Mouse (Mus musculus) neural tube, embryonic 15.5 days (tissue): ENCODE measurements around the gene Ltbr. TPM values are rescaled to one million over a fixed set of nuclear protein-coding genes. Genes with fewer than 3 reads are reported as not detected.
"Not testable (repeated sequence)": the region's sequence is repeated elsewhere in the genome, so short reads cannot be mapped to it uniquely, and the experiment has no call there.

Experiments used
- ATAC-seq: fragments of 200-750 bp; cut with Nextera tagmentation; 2 replicates; pipeline ENCODE4 v1.8.0; 2017; ENCODE audit warnings: mild to moderate bottlenecking, moderate TSS enrichment, moderate library complexity; ENCODE audit not compliant: low FRiP score
- H3K27ac ChIP-seq: fragments of 300-500 bp; sonication (generic); replicated peaks from 2 replicates; pipeline ENCODE4 v1.5.1; 2015; ENCODE audit warnings: mild to moderate bottlenecking, inconsistent platforms
- H3K27me3 ChIP-seq: fragments of 300-500 bp; sonication (generic); replicated peaks from 2 replicates; pipeline ENCODE4 v1.6.1; 2015; ENCODE audit warnings: inconsistent platforms
- H3K36me3 ChIP-seq: fragments of 300-500 bp; sonication (generic); 2 replicates; pipeline ENCODE4 v1.6.1; 2015; ENCODE audit warnings: inconsistent platforms
- H3K4me1 ChIP-seq: fragments of 300-500 bp; sonication (generic); 2 replicates; pipeline ENCODE4 v1.6.1; 2015; ENCODE audit warnings: inconsistent platforms
- H3K4me2 ChIP-seq: fragments of 300-500 bp; sonication (generic); 2 replicates; pipeline ENCODE4 v1.6.1; 2015; ENCODE audit warnings: inconsistent platforms, mild to moderate bottlenecking, moderate library complexity
- H3K4me3 ChIP-seq: fragments of 300-500 bp; sonication (generic); replicated peaks from 2 replicates; pipeline ENCODE4 v1.5.1; 2015; ENCODE audit warnings: mild to moderate bottlenecking, inconsistent platforms
- H3K9ac ChIP-seq: fragments of 300-500 bp; sonication (generic); replicated peaks from 2 replicates; pipeline ENCODE4 v1.6.1; 2015; ENCODE audit warnings: mild to moderate bottlenecking, inconsistent platforms
- H3K9me3 ChIP-seq: fragments of 300-500 bp; sonication (generic); replicated peaks from 2 replicates; pipeline ENCODE4 v1.6.1; 2016; ENCODE audit warnings: inconsistent platforms
- WGBS: fragments of 180-500 bp; shearing (Covaris S2); methylation state at CpG from one replicate; pipeline ENCODE4 v1.1.7; 2015; ENCODE audit warnings: mixed read lengths; 5-methylcytosine and 5-hydroxymethylcytosine counted together
- polyA plus RNA-seq: library from polyadenylated mRNA; unstranded; fragments of >200 nt; fragmentation: Nextera tagmentation; extraction: Ambion mirVana; gene quantifications from 2 replicates; pipeline ENCODE4 v1.2.1, GENCODE M21; 2015

The Ltbr gene
- polyA plus RNA-seq, 1 experiment from 2014 or later = 19.5 TPM

- WGBS = 98% methylated on average over 22 of the region's 22 CpGs
- Histone ChIP-seq H3K36me3 (no peaks in the 10 kb centered on the region), H3K9ac (no peak within 1 kb of the TSS), H3K4me2 (no peak within 1 kb of the TSS), H3K4me1 (0 out of 2 replicates have a peak, but pooled peaks cover 2% of the 10 kb centered on the region), H3K4me3 (no peak within 1 kb of the TSS), H3K27me3 (no peaks in the 10 kb centered on the region), H3K27ac (0 out of 2 replicates have a peak within 1 kb of the TSS, but pooled peaks have one; percentile 0), H3K9me3 (no peaks in the 10 kb centered on the region)
- ATAC-seq = no peak
Measured at GRCm38 (mm10) chr6:125285890-125286289, 27.8 kb downstream of the Ltbr start, which contains the start of gene Tuba3a. Gene Tuba3a (minus strand): TSS chr6:125286042.

GRCm38 (mm10) chr6:125284751-125285150 is 28.9 kb downstream of the Ltbr start:
- 95% methylated on average over 7 of the region's 7 CpGs for WGBS
- Histone ChIP-seq H3K27me3 (no peaks in the 10 kb centered on the region), H3K9ac (no peak overlapping the region), H3K4me3 (no peak overlapping the region), H3K4me2 (no peak overlapping the region), H3K9me3 (no peaks in the 10 kb centered on the region), H3K4me1 (0 out of 2 replicates have a peak, but pooled peaks cover 2% of the 10 kb centered on the region), H3K27ac (no peak overlapping the region), H3K36me3 (no peaks in the 10 kb centered on the region)
- no peak for ATAC-seq

- no peaks in the 10 kb centered on the region for H3K36me3 ChIP-seq
- H3K4me3 ChIP-seq = no peak overlapping the region
- no peaks in the 10 kb centered on the region for H3K9me3 ChIP-seq
- H3K4me1 ChIP-seq = 0 out of 2 replicates have a peak, but pooled peaks cover 2% of the 10 kb centered on the region
- ATAC-seq = no peak
- H3K4me2 ChIP-seq = no peak overlapping the region
- H3K27me3 ChIP-seq = no peaks in the 10 kb centered on the region
- H3K9ac ChIP-seq = no peak overlapping the region
- H3K27ac ChIP-seq = no peak overlapping the region
- 45% methylated on average over 8 of the region's 8 CpGs for WGBS
Measured at GRCm38 (mm10) chr6:125284250-125284649, 29.4 kb downstream of the Ltbr start.

- not testable (repeated sequence) for H3K4me2 ChIP-seq, H3K9ac ChIP-seq, H3K27ac ChIP-seq, H3K27me3 ChIP-seq, H3K36me3 ChIP-seq, ATAC-seq, H3K4me1 ChIP-seq, H3K9me3 ChIP-seq, H3K4me3 ChIP-seq
- 93% methylated on average over 13 of the region's 13 CpGs for WGBS
Measured at GRCm38 (mm10) chr6:125282721-125283120, 31.0 kb downstream of the Ltbr start.

- Histone ChIP-seq H3K9ac (no peak overlapping the region), H3K4me2 (no peak overlapping the region), H3K4me3 (no peak overlapping the region), H3K27me3 (no peaks in the 10 kb centered on the region), H3K9me3 (no peaks in the 10 kb centered on the region), H3K27ac (no peak overlapping the region), H3K36me3 (no peaks in the 10 kb centered on the region), H3K4me1 (no peaks in the 10 kb centered on the region)
- 54% methylated on average over 8 of the region's 8 CpGs for WGBS
- ATAC-seq = no peak
Measured at GRCm38 (mm10) chr6:125279729-125280128, 34.0 kb downstream of the Ltbr start.

GRCm38 (mm10) chr6:125274841-125275563 is 38.7 kb downstream of the Ltbr start:
- H3K27me3 ChIP-seq = no peaks in the 10 kb centered on the region
- WGBS = 65% methylated on average over 15 of the region's 15 CpGs
- no peaks in the 10 kb centered on the region for H3K36me3 ChIP-seq
- no peaks in the 10 kb centered on the region for H3K9me3 ChIP-seq
- H3K4me3 ChIP-seq = no peak overlapping the region
- H3K4me1 ChIP-seq = peaks cover 4% of the 10 kb centered on the region
- H3K9ac ChIP-seq = no peak overlapping the region
- no peak overlapping the region for H3K4me2 ChIP-seq
- ATAC-seq = no peak
- H3K27ac ChIP-seq = no peak overlapping the region

- no peak for ATAC-seq
- H3K27ac ChIP-seq = no peak overlapping the region
- H3K4me2 ChIP-seq = no peak overlapping the region
- no peaks in the 10 kb centered on the region for H3K9me3 ChIP-seq
- H3K9ac ChIP-seq = no peak overlapping the region
- H3K4me1 ChIP-seq = peaks cover 4% of the 10 kb centered on the region
- WGBS = 85% methylated on average over 10 of the region's 10 CpGs
- no peaks in the 10 kb centered on the region for H3K27me3 ChIP-seq
- H3K36me3 ChIP-seq = no peaks in the 10 kb centered on the region
- no peak overlapping the region for H3K4me3 ChIP-seq
Measured at GRCm38 (mm10) chr6:125272228-125272785, 41.4 kb downstream of the Ltbr start.

GRCm38 (mm10) chr6:125271455-125272227 is 42.0 kb downstream of the Ltbr start:
- WGBS = 21% methylated on average over 17 of the region's 17 CpGs
- H3K27ac ChIP-seq = no peak overlapping the region
- H3K9ac ChIP-seq = 0 out of 2 replicates have a peak overlapping the region, but pooled peaks have one; percentile 28
- peaks cover 4% of the 10 kb centered on the region for H3K4me1 ChIP-seq
- ATAC-seq = peak; percentile 83
- no peaks in the 10 kb centered on the region for H3K9me3 ChIP-seq
- peak overlapping the region; percentile 19; the same call in 1 of the 2 replicates for H3K4me3 ChIP-seq
- no peaks in the 10 kb centered on the region for H3K27me3 ChIP-seq
- H3K4me2 ChIP-seq = peak overlapping the region; percentile 52
- H3K36me3 ChIP-seq = no peaks in the 10 kb centered on the region

GRCm38 (mm10) chr6:125268799-125269198 is 44.9 kb downstream of the Ltbr start:
- Histone ChIP-seq H3K27ac (no peak overlapping the region), H3K4me3 (no peak overlapping the region), H3K27me3 (no peaks in the 10 kb centered on the region), H3K9ac (no peak overlapping the region), H3K36me3 (no peaks in the 10 kb centered on the region), H3K4me2 (no peak overlapping the region), H3K9me3 (no peaks in the 10 kb centered on the region), H3K4me1 (peaks cover 4% of the 10 kb centered on the region)
- 58% methylated on average over 6 of the region's 6 CpGs for WGBS
- ATAC-seq = no peak

GRCm38 (mm10) chr6:125267469-125267868 is 46.2 kb downstream of the Ltbr start:
- Histone ChIP-seq H3K27ac (no peak overlapping the region), H3K9me3 (no peaks in the 10 kb centered on the region), H3K4me1 (peaks cover 4% of the 10 kb centered on the region), H3K9ac (no peak overlapping the region), H3K36me3 (no peaks in the 10 kb centered on the region), H3K4me2 (no peak overlapping the region), H3K4me3 (no peak overlapping the region), H3K27me3 (no peaks in the 10 kb centered on the region)
- WGBS = 75% methylated on average over 3 of the region's 3 CpGs
- ATAC-seq = no peak

GRCm38 (mm10) chr6:125266600-125266999 is 47.1 kb downstream of the Ltbr start:
- 68% methylated on average over 6 of the region's 6 CpGs for WGBS
- H3K9me3 ChIP-seq, ATAC-seq, H3K4me1 ChIP-seq, H3K4me2 ChIP-seq, H3K9ac ChIP-seq, H3K27me3 ChIP-seq, H3K4me3 ChIP-seq, H3K27ac ChIP-seq, H3K36me3 ChIP-seq: not testable (repeated sequence)
